Comparison of ENCODE assay signal across 11 mouse cellular contexts in the genomic region with DNA sequence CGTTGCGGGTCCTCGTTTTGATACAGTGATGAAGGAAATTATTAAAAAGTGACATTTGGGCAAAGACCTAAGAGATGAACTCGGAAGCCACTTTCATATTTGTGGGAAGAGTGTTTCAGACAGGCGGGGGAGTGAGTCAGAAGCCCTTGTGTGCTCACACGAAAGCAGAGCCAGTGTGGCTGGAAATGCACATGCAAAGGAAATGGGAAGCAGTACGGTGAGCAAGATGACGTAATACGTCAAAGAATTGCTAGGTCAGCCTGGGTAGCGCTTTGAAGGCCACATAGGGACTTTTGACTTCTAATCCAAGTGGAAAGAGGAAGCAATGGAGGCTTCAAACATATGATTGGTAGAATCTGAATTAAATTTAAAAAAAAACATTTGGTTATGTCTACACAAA.
"Had no signal": no experiment of that assay in that cellular context is flagged by ENCODE, and none has a peak within 500 bp of the region (broad histone marks: within the 10 kb centered on the region; RNA-seq: fewer than 3 reads in every experiment).

No protein-coding gene starts in this region.

- H3K36me3 ChIP-seq: midbrain, embryonic 10.5 days; midbrain, embryonic 12.5 days; neural tube, embryonic 12.5 days; stomach, embryonic 15.5 days had no signal

- H3K27me3 ChIP-seq: midbrain, embryonic 12.5 days; neural tube, embryonic 12.5 days; stomach, embryonic 15.5 days had no signal

- H3K4me2 ChIP-seq: lung, embryonic 14.5 days; midbrain, embryonic 12.5 days; neural tube, embryonic 12.5 days; stomach, embryonic 15.5 days had no signal

- H3K4me3 ChIP-seq: midbrain, embryonic 10.5 days; midbrain, embryonic 12.5 days; neural tube, embryonic 12.5 days; stomach, embryonic 15.5 days had no signal

- DNase-seq: lung, embryonic 14.5 days; lung, postnatal 10 days; lung, postnatal 4 days; right cerebral cortex, postnatal 14 days; thymus, adult 2 months; thymus, postnatal 25 days; thymus, postnatal 4 days had no signal
